Mouse (Mus musculus): ENCODE data around the gene Elovl7. TPM values are rescaled to one million over a fixed set of nuclear protein-coding genes. Genes with fewer than 3 reads are reported as not detected.

Gene Elovl7
- polyA plus RNA-seq, 1 experiment from 2014 or later, result 1.8 TPM

Other genes with a start within 250 kb of the Elovl7 start
- gene Smim15, start 170.0 kb upstream of the Elovl7 start, polyA plus RNA-seq (2014; fragmentation: Nextera tagmentation; extraction: Ambion mirVana), result 66.3 and 71.4 TPM in 2 replicates
- gene Ndufaf2, start 55.8 kb upstream of the Elovl7 start, polyA plus RNA-seq (2014; fragmentation: Nextera tagmentation; extraction: Ambion mirVana), result 99.9 and 112 TPM in 2 replicates
- gene Ercc8, start 55.7 kb upstream of the Elovl7 start, polyA plus RNA-seq (2014; fragmentation: Nextera tagmentation; extraction: Ambion mirVana), result 24.2 and 25.7 TPM in 2 replicates
- gene Depdc1b, start 101.9 kb downstream of the Elovl7 start, polyA plus RNA-seq (2014; fragmentation: Nextera tagmentation; extraction: Ambion mirVana), result 15.7 and 19.2 TPM in 2 replicates
- gene Pde4d, start 235.5 kb downstream of the Elovl7 start, polyA plus RNA-seq (2014; fragmentation: Nextera tagmentation; extraction: Ambion mirVana), result 14.6 and 15.1 TPM in 2 replicates